Mouse (Mus musculus) ES-E14 (cell line): ENCODE data around the gene Ergic2. TPM values are rescaled to one million over a fixed set of nuclear protein-coding genes. Genes with fewer than 3 reads are reported as not detected.
A peak's percentile ranks its signal among the peaks of the same experiment; 100 is the strongest.

Experiments
- DNase-seq: peaks from one replicate; pipeline ENCODE4 v3.0.0-alpha.2; 2013; ENCODE audit warnings: low read depth, low spot score
- H3K27ac ChIP-seq: 2 replicates; pipeline ENCODE4 v1.5.1; 2012; ENCODE audit warnings: low read depth, mild to moderate bottlenecking, low read length, moderate library complexity, mixed read lengths; ENCODE audit not compliant: poor library complexity, insufficient read depth, severe bottlenecking
- H3K36me3 ChIP-seq: 2 replicates; pipeline ENCODE4 v1.6.1; 2012; ENCODE audit warnings: mild to moderate bottlenecking, low read length, moderate library complexity, mixed read lengths; ENCODE audit not compliant: control insufficient read depth, poor library complexity, insufficient read depth, severe bottlenecking
- H3K4me1 ChIP-seq, 2 experiments: fragments of 150-350 bp in 1 of 2; sonication (generic) in 1 of 2; 2 replicates each; pipeline ENCODE4 v1.6.1; 2012; ENCODE audit warnings: low read length in 2 of 2, mild to moderate bottlenecking in 1 of 2, mixed read lengths in 1 of 2; ENCODE audit not compliant: control insufficient read depth in 2 of 2, insufficient read depth in 2 of 2, poor library complexity in 1 of 2
- H3K4me3 ChIP-seq, 2 experiments: fragments of 150-350 bp in 1 of 2; sonication (generic) in 1 of 2; 2 replicates each; pipeline ENCODE4 v1.5.1; 2012; ENCODE audit warnings: low read length in 2 of 2, low read depth in 1 of 2, mild to moderate bottlenecking in 1 of 2, mixed read lengths in 1 of 2; ENCODE audit not compliant: insufficient read depth in 1 of 2, poor library complexity in 1 of 2, severe bottlenecking in 1 of 2
- H3K9ac ChIP-seq: 2 replicates; pipeline ENCODE4 v1.6.1; 2012; ENCODE audit warnings: low read depth, mild to moderate bottlenecking, low read length, mixed read lengths; ENCODE audit not compliant: poor library complexity, insufficient read depth, severe bottlenecking
- H3K9me3 ChIP-seq: fragments of 150-350 bp; sonication (generic); 2 replicates; pipeline ENCODE4 v1.6.1; 2012; ENCODE audit warnings: low read depth, mild to moderate bottlenecking, low read length; ENCODE audit not compliant: control insufficient read depth, insufficient read depth
- CHD2 ChIP-seq: IDR thresholded peaks from 2 replicates; pipeline ENCODE4 v1.6.1; 2014; ENCODE audit warnings: mild to moderate bottlenecking, low read depth, low read length, inconsistent platforms
- HCFC1 ChIP-seq: IDR thresholded peaks from 2 replicates; pipeline ENCODE4 v1.6.1; 2012; ENCODE audit warnings: low read length, inconsistent platforms, borderline replicate concordance; ENCODE audit not compliant: insufficient read depth
- MAFK ChIP-seq: IDR thresholded peaks from 2 replicates; pipeline ENCODE4 v1.6.1; 2014; ENCODE audit warnings: mild to moderate bottlenecking, low read depth, low read length, inconsistent platforms; ENCODE audit not compliant: insufficient read depth
- ZC3H11A ChIP-seq: IDR thresholded peaks from 2 replicates; pipeline ENCODE4 v1.6.1; 2012; ENCODE audit warnings: low read depth, mild to moderate bottlenecking, inconsistent platforms, low read length, borderline replicate concordance
- ZNF384 ChIP-seq: IDR thresholded peaks from 2 replicates; pipeline ENCODE4 v1.6.1; 2012; ENCODE audit warnings: low read depth, low read length, inconsistent platforms
- in situ Hi-C, 2 experiments: fragments of 600-800 bp; cut with MboI; formaldehyde crosslinking; loops; one replicate each; pipeline ENCODE4 v1.15.1; 2025; ENCODE audit warnings: low sequenced_read_pairs in 2 of 2, inconsistent platforms in 1 of 2; ENCODE audit not compliant: unreplicated experiment in 2 of 2
- total RNA-seq: library from RNA; depleted of rRNA; stranded (reverse); fragments of 300-350 nt; gene quantifications from 2 replicates; pipeline ENCODE4 v1.2.3, GENCODE M21; 2012

Gene Ergic2
- total RNA-seq, 1 experiment = 197 TPM

GRCm38 (mm10) chr6:148257805-148258204, 45.6 kb upstream of the Ergic2 start:
- H3K4me3 ChIP-seq = no peak overlapping the region
- no peak for TF ChIP-seq ZC3H11A
- TF ChIP-seq ZNF384 = no peak
- TF ChIP-seq CHD2 = no peak
- TF ChIP-seq MAFK = no peak
- no peak for TF ChIP-seq HCFC1
- no peak for DNase-seq
- H3K4me1 ChIP-seq = no peaks in the 10 kb centered on the region
- H3K27ac ChIP-seq = no peak overlapping the region
- no peaks in the 10 kb centered on the region for H3K9me3 ChIP-seq
- no peaks in the 10 kb centered on the region for H3K36me3 ChIP-seq
- no peak overlapping the region for H3K9ac ChIP-seq
- in situ Hi-C loops = no loop called here

GRCm38 (mm10) chr6:148256109-148256508, 43.9 kb upstream of the Ergic2 start:
- DNase-seq = no peak
- Histone ChIP-seq H3K4me3 (no peak overlapping the region), H3K9me3 (no peaks in the 10 kb centered on the region), H3K27ac (no peak overlapping the region), H3K4me1 (no peaks in the 10 kb centered on the region), H3K36me3 (no peaks in the 10 kb centered on the region), H3K9ac (no peak overlapping the region)
- in situ Hi-C loops = no loop called here
- TF ChIP-seq ZNF384 (no peak), HCFC1 (no peak), MAFK (no peak), CHD2 (no peak), ZC3H11A (no peak)

- no peak overlapping the region for H3K27ac ChIP-seq
- no peak overlapping the region for H3K9ac ChIP-seq
- no peaks in the 10 kb centered on the region for H3K9me3 ChIP-seq
- no peaks in the 10 kb centered on the region for H3K4me1 ChIP-seq
- no peak for DNase-seq
- no peak overlapping the region for H3K4me3 ChIP-seq
- TF ChIP-seq MAFK = no peak
- TF ChIP-seq ZC3H11A = no peak
- TF ChIP-seq HCFC1 = no peak
- no peak for TF ChIP-seq ZNF384
- TF ChIP-seq CHD2 = no peak
- H3K36me3 ChIP-seq = no peaks in the 10 kb centered on the region
- in situ Hi-C loops = no loop called here
Observed at GRCm38 (mm10) chr6:148255395-148256053, 43.4 kb upstream of the Ergic2 start.

GRCm38 (mm10) chr6:148249221-148249620, 37.0 kb upstream of the Ergic2 start:
- no peak overlapping the region for H3K9ac ChIP-seq
- H3K4me3 ChIP-seq = no peak overlapping the region
- in situ Hi-C loops = no loop called here
- H3K4me1 ChIP-seq = no peaks in the 10 kb centered on the region
- H3K36me3 ChIP-seq = peaks cover 3% of the 10 kb centered on the region; the same call in 1 of the 2 replicates
- H3K27ac ChIP-seq = no peak overlapping the region
- TF ChIP-seq HCFC1 (no peak), CHD2 (no peak)
- DNase-seq = no peak
- no peaks in the 10 kb centered on the region for H3K9me3 ChIP-seq

- H3K9ac ChIP-seq = no peak overlapping the region
- H3K27ac ChIP-seq = no peak overlapping the region
- H3K9me3 ChIP-seq = no peaks in the 10 kb centered on the region
- H3K36me3 ChIP-seq = peaks cover 6% of the 10 kb centered on the region; the same call in 1 of the 2 replicates
- no peak for TF ChIP-seq HCFC1
- no peaks in the 10 kb centered on the region for H3K4me1 ChIP-seq
- in situ Hi-C loops = no loop called here
- no peak overlapping the region for H3K4me3 ChIP-seq
- DNase-seq = peak; percentile 27
Observed at GRCm38 (mm10) chr6:148248625-148249024, 36.5 kb upstream of the Ergic2 start.
